Mouse (Mus musculus): ENCODE data around the gene Pxylp1.

The Pxylp1 gene

GRCm38 (mm10) chr9:96824026-96824425 lies 68.4 kb downstream of the Pxylp1 start:
- DNase-seq (ENCODE audit: low read depth, low spot score) = no peak

- no peak for DNase-seq (ENCODE audit: low read depth, low spot score)
Observed at GRCm38 (mm10) chr9:96823541-96823940, 68.9 kb downstream of the Pxylp1 start.

DNA sequence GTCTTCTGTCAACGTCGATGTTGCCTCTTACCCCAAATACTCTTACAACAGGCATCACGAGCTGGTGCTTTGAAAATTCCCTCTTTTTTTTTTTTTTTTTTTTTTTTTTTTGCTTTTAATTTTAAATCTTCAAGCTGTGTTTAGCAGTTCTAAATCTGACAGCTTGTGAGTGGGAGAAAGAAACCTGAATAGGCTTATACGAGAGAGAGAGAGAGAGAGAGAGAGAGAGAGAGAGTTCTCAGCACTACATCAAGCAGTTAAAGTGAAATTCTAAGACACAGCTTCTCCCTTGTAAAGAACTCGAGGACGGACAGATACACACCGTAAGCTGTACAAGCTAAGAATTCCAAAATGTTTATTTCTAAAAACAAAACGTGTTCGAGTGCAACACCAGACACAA lies 69.5 kb downstream of the Pxylp1 start:
- no peak for DNase-seq (ENCODE audit: low read depth, low spot score)

DNA sequence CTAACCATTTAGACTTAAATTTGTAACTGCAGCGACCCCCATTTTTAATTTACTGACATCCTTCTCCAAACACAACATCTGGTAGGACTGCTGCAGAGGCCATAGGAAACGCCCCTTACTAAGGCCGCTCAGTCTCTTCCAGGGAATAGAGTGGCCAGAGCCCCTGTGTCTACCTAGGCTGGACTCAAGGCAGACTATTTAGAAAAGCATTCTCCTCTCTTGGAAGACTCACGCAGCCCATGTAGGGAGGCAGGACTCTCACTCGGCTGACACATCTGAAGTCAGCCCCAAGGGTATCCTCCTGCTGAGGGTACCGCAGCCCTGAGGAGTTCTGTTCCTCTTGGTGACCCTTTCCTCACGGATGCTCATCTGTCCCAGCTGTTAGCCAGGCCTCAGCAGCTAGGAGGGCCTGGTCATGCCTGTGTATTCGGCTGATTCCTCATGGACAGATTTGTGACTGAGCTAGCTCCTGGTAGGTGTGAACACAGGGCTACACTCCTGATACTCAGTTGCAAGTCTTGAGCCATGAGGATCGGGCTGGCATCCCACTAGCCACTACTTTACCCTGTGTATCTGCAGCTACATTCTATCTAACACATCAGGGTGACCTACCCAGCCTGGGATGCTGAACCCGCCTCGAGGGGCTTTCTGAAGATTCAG lies 73.5 kb downstream of the Pxylp1 start:
- no peak for DNase-seq (ENCODE audit: low read depth, low spot score)

DNA sequence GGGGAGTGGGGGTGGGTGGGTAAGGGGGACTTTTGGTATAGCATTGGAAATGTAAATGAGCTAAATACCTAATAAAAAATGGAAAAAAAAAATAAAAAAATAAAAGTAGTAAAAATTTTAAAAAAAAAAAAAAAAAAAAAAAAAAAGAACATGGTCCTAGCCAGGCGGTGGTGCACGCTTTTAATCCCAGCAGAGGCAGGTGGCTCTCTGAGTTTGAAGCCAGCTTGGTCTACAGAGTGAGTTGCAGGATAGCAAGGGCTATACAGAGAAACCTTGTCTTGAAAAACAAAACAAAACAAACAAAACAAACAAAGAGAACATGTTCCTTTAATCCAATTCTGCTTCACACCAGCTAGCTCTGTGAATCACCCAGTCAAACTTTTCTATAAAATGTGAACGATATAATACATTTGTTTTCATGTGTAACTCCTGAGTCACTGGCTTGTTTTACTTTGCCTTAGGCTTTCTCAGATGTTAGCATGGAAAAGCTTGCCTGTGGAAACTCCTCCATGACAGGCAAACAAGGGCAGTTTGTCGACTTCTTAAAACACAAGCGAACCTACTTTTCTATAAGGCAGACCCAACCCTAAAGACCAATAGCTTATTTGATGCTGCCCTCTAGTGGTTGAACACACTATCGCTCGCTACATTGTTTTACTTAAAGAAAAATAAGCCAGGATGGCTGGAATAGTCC lies 74.2 kb downstream of the Pxylp1 start:
- DNase-seq (ENCODE audit: low read depth, low spot score) = peak; percentile 79

GRCm38 (mm10) chr9:96811996-96812395 lies 80.5 kb downstream of the Pxylp1 start:
- DNase-seq (ENCODE audit: low read depth, low spot score) = no peak

- no peak for DNase-seq (ENCODE audit: low read depth, low spot score)
Observed at GRCm38 (mm10) chr9:96800131-96800825, 92.2 kb downstream of the Pxylp1 start.

GRCm38 (mm10) chr9:96797311-96797710 lies 95.2 kb downstream of the Pxylp1 start:
- no peak for DNase-seq (ENCODE audit: low read depth, low spot score)

- peak; percentile 64 for DNase-seq (ENCODE audit: low read depth, low spot score)
Observed at GRCm38 (mm10) chr9:96795399-96795928, 97.0 kb downstream of the Pxylp1 start.

DNA sequence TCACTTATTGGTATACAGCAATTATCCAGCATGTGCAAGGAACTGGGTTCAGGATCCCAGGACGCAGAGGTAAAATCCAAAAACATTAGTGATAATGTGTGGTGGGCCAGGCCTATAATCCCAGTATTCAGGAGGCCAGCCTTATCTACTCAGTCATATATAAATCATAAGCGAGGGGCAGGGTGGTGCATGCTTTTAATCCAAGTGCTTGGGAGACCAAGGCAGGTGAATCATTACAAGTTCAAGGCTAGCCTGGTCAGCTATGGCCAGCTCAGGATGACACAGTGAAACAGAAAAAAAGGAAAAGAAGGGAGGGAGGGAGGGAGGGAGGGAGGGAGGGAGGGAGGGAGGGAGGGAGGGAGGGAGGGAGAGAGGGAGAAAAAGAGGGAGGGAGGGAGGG lies 97.9 kb downstream of the Pxylp1 start:
- no peak for DNase-seq (ENCODE audit: low read depth, low spot score)

DNA sequence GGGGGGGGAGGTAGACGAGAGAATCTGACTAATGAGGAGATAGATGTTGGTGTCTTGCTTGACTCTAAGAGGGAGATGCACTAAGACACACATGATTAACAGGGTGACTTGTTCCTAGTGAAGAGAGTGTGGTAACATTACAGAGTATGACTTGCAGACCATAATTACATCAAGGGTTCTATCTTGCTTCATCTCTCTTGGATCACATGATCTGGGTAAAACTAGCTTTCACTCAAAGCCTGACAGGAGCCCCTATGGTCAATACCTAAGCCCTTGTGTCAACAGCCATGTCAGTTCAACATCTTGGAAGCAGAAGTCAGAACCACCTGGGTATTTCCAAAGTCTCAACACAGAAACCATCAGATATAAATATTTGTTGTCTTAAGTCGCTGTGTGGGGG lies 99.9 kb downstream of the Pxylp1 start:
- DNase-seq (ENCODE audit: low read depth, low spot score) = no peak

GRCm38 (mm10) chr9:96790389-96791007 lies 102.0 kb downstream of the Pxylp1 start:
- DNase-seq (ENCODE audit: low read depth, low spot score) = peak; percentile 28

DNA sequence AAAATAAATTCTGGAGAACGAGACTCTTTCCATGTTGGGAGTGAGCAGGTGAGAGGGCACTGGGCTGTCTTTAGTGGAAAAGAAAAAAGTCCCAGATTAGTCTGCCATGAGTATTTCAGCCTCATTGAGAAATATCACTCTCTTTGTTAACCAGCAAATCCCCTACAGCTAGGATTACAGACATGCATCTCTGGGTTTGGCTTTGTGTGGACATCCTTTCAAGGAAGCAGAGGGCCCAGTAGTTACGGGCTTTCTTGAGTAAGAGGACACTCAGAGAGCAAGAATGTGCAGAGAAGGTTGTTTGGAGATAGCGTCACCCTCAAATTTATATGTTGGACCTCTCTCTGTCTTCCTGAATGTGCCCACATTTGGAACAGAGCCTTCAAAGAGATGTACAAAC lies 102.6 kb downstream of the Pxylp1 start:
- DNase-seq (ENCODE audit: low read depth, low spot score) = no peak

- no peak for DNase-seq (ENCODE audit: low read depth, low spot score)
Observed at GRCm38 (mm10) chr9:96787797-96788196, 104.7 kb downstream of the Pxylp1 start.

GRCm38 (mm10) chr9:96785871-96786342 lies 106.6 kb downstream of the Pxylp1 start:
- DNase-seq (ENCODE audit: low read depth, low spot score) = no peak

- no peak for DNase-seq (ENCODE audit: low read depth, low spot score)
Observed at GRCm38 (mm10) chr9:96785187-96785586, 107.3 kb downstream of the Pxylp1 start.

GRCm38 (mm10) chr9:96783667-96784066 lies 108.8 kb downstream of the Pxylp1 start:
- DNase-seq (ENCODE audit: low read depth, low spot score) = no peak

DNA sequence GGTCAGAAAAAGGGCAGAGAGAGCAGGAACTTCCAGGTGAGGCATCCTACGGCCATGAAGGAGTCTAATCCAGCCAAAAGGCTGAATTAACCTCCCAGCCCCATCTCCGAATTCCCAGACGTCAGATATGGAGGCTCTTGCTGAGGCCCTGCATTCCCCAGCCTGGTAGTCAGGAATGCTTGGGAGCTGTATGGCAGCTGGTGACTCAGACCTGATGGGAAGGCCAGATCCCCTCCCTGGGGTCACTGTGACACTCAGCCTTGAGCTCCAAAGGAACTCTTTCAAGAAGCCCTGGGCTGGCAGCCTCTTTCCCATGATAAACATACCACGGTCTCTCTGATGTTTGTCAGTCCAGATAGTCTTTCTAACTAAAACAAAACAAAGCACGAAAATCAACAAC lies 109.2 kb downstream of the Pxylp1 start:
- peak; percentile 55 for DNase-seq (ENCODE audit: low read depth, low spot score)

DNA sequence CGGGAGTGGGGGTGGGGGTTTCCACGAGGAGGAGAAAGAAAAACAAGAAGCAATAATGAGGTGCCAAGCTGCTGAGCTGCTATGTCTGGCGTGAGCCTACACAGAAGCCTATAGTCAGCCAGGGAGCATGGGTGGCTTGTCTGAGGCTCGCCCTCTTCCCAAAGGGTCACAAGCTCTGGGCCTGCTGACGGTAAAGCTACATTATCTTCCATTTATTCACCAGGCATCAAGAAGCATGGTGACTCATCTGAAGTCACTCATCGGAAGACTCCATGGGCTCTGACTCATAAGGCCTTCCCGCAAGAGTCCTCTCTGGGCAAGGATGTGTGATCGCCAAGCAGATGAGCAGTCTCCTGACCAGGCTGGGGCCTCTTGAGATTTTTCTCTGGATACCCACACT lies 110.4 kb downstream of the Pxylp1 start:
- DNase-seq (ENCODE audit: low read depth, low spot score) = no peak
